In genomic region chr19:42079006-42079405, GRCm38 (mm10) we compare ENCODE assay signal across 16 mouse cellular contexts. TPM values are rescaled to one million over a fixed set of nuclear protein-coding genes. Genes with fewer than 3 reads are reported as not detected.
"Had no signal": no experiment of that assay in that cellular context is flagged by ENCODE, and none has a peak within 500 bp of the region (broad histone marks: within the 10 kb centered on the region; RNA-seq: fewer than 3 reads in every experiment).

No protein-coding gene starts in this region.

- H3K4me3 ChIP-seq: left cerebral cortex, adult 2 months; limb, embryonic 10.5 days; midbrain, embryonic 13.5 days; neural tube, embryonic 12.5 days had no signal

- H3K9me3 ChIP-seq: limb, embryonic 10.5 days; midbrain, embryonic 13.5 days; neural tube, embryonic 12.5 days had no signal

- ATAC-seq: midbrain, embryonic 13.5 days had no signal

- H3K4me2 ChIP-seq: midbrain, embryonic 13.5 days; neural tube, embryonic 12.5 days had no signal

- H3K9ac ChIP-seq: midbrain, embryonic 13.5 days; neural tube, embryonic 12.5 days had no signal

- DNase-seq: kidney, adult 18-20 months; lung, adult 18-20 months; right cerebral cortex, postnatal 4 days; spleen, adult 18-20 months; thymus, adult 18-20 months; thymus, postnatal 14 days had no signal

- H3K4me1 ChIP-seq: limb, embryonic 10.5 days; midbrain, embryonic 13.5 days; neural tube, embryonic 12.5 days had no signal

- H3K27me3 ChIP-seq: midbrain, embryonic 13.5 days; neural tube, embryonic 12.5 days had no signal

- H3K27ac ChIP-seq: left cerebral cortex, adult 2 months; limb, embryonic 10.5 days; midbrain, embryonic 13.5 days; neural tube, embryonic 12.5 days had no signal

RNA-seq across cellular contexts. Expression of gene Morn4, which starts 7.2 kb away (rescaled TPM):
- total RNA-seq: neutrophil, adult 5-6 weeks had no signal

RNA-seq across cellular contexts. Expression of gene 4933411K16Rik, which starts 27.0 kb away (rescaled TPM):
- total RNA-seq: megakaryocyte progenitor cell, adult 5-6 weeks; neutrophil, adult 5-6 weeks had no signal
- polyA plus RNA-seq: lung, embryonic 16.5 days; midbrain, embryonic 13.5 days; neural tube, embryonic 12.5 days; stomach, embryonic 14.5 days had no signal

RNA-seq across cellular contexts. Expression of gene Hoga1, which starts 33.6 kb away (rescaled TPM):
- total RNA-seq: neutrophil, adult 5-6 weeks had no signal

RNA-seq across cellular contexts. Expression of gene Ankrd2, which starts 43.2 kb away (rescaled TPM):
- total RNA-seq: layer of hippocampus, postnatal 25 days; megakaryocyte progenitor cell, adult 5-6 weeks; neutrophil, adult 5-6 weeks had no signal
- polyA plus RNA-seq: kidney, embryonic 16.5 days; limb, embryonic 10.5 days had no signal
